In genomic region chr3:89512225-89512624, GRCm38 (mm10) we compare ENCODE assay signal across 9 mouse cellular contexts. TPM values are rescaled to one million over a fixed set of nuclear protein-coding genes. Genes with fewer than 3 reads are reported as not detected.
DNase-seq lines count a peak whose midpoint lies in the region; ATAC-seq and TF ChIP-seq lines count a peak whose summit lies in the region.
"Had no signal": no experiment of that assay in that cellular context is flagged by ENCODE, and none has a peak within 500 bp of the region (broad histone marks: within the 10 kb centered on the region; RNA-seq: fewer than 3 reads in every experiment).

No protein-coding gene starts in this region.

- H3K27me3 ChIP-seq in heart, adult 2 months (ENCODE audit: control insufficient read depth, insufficient read depth, low read length) = 0 out of 2 replicates have a peak, but pooled peaks cover 2% of the 10 kb centered on the region
- no peaks in the 10 kb centered on the region; the same call in 1 of the 2 replicates for H3K27me3 ChIP-seq in midbrain, embryonic 11.5 days (ENCODE audit: control insufficient read depth, insufficient read depth, low read length)
- H3K27me3 ChIP-seq in midbrain, embryonic 13.5 days = peaks cover 3% of the 10 kb centered on the region; the same call in 1 of the 2 replicates

- no peak overlapping the region for H3K9ac ChIP-seq in heart, adult 2 months (ENCODE audit: low read depth, low read length)
- H3K9ac ChIP-seq in midbrain, embryonic 11.5 days (ENCODE audit: low read length) = no peak overlapping the region
- H3K9ac ChIP-seq in midbrain, embryonic 13.5 days (replicated peaks) = no peak overlapping the region

- peak; percentile 20 to 36 for DNase-seq in heart, adult 2 months
- DNase-seq in heart, adult 9 months (ENCODE audit: low spot score in 2 of 2) = no peak
- peak; percentile 69 for DNase-seq in midbrain, embryonic 11.5 days (ENCODE audit: low spot score, missing footprints)
- DNase-seq in thymus, postnatal 25 days = peak; percentile 27
- no peak for DNase-seq in urinary bladder, adult 18-20 months (ENCODE audit: low spot score in 2 of 2)
- no peak for DNase-seq in layer of hippocampus, adult 8-10 months (ENCODE audit: low spot score in 2 of 2)
- DNase-seq: layer of hippocampus, adult 9-11 months had no signal

- H3K9me3 ChIP-seq in midbrain, embryonic 11.5 days (ENCODE audit: control insufficient read depth, low read length) = no peaks in the 10 kb centered on the region; the same call in 1 of the 2 replicates
- no peaks in the 10 kb centered on the region for H3K9me3 ChIP-seq in midbrain, embryonic 13.5 days

- no peaks in the 10 kb centered on the region for H3K79me2 ChIP-seq in heart, adult 2 months (replicated peaks; ENCODE audit: control insufficient read depth, insufficient read depth, low read length)

- no peak overlapping the region for H3K27ac ChIP-seq in heart, adult 2 months
- no peak overlapping the region for H3K27ac ChIP-seq in midbrain, embryonic 11.5 days (ENCODE audit: low read depth, low read length)
- no peak overlapping the region for H3K27ac ChIP-seq in midbrain, embryonic 13.5 days
- H3K27ac ChIP-seq in cortical plate, adult 2 months (ENCODE audit: insufficient read depth, low read length) = no peak overlapping the region

- TF ChIP-seq POLR2A in heart, adult 2 months (IDR thresholded peaks at IDR 0.05; ENCODE audit: insufficient read depth, low read depth, low read length) = no peak
- TF ChIP-seq POLR2A in cortical plate, adult 2 months (IDR thresholded peaks at IDR 0.05; ENCODE audit: extremely low read depth, insufficient read depth, low read length) = no peak

- no peak overlapping the region for H3K4me3 ChIP-seq in heart, adult 2 months
- no peak overlapping the region for H3K4me3 ChIP-seq in midbrain, embryonic 11.5 days (ENCODE audit: low read depth, low read length)
- H3K4me3 ChIP-seq in midbrain, embryonic 13.5 days (replicated peaks) = no peak overlapping the region
- H3K4me3 ChIP-seq in cortical plate, adult 2 months (ENCODE audit: insufficient read depth, low read length) = no peak overlapping the region

- H3K4me2 ChIP-seq in midbrain, embryonic 11.5 days = no peak overlapping the region
- H3K4me2 ChIP-seq in midbrain, embryonic 13.5 days (replicated peaks) = no peak overlapping the region

- H3K4me1 ChIP-seq in heart, adult 2 months (ENCODE audit: control insufficient read depth, insufficient read depth, low read length) = no peaks in the 10 kb centered on the region
- peaks cover 10% of the 10 kb centered on the region for H3K4me1 ChIP-seq in midbrain, embryonic 11.5 days (ENCODE audit: control insufficient read depth, insufficient read depth, low read length)
- peaks cover 30% of the 10 kb centered on the region for H3K4me1 ChIP-seq in midbrain, embryonic 13.5 days (replicated peaks)
- no peaks in the 10 kb centered on the region for H3K4me1 ChIP-seq in cortical plate, adult 2 months (ENCODE audit: control insufficient read depth, insufficient read depth, low read length)

- intact Hi-C loops in heart, adult 2 months (cut with DNase I) = loop anchor here (1.0 to 5.0 kb wide), 3 partner anchors 176 to 345 kb away; partner anchors contain the start of gene Ube2q1

- TF ChIP-seq EP300 in heart, adult 2 months (IDR thresholded peaks at IDR 0.05; ENCODE audit: insufficient read depth, low read depth, low read length) = no peak

- WGBS in heart, adult 2 months = 90% methylated on average over 2 of the region's 2 CpGs
- WGBS in midbrain, embryonic 11.5 days = 83% methylated on average over 2 of the region's 2 CpGs
- WGBS in midbrain, embryonic 13.5 days = 90% methylated on average over 2 of the region's 2 CpGs

- ATAC-seq in midbrain, embryonic 11.5 days (ENCODE audit: low FRiP score) = no peak
- no peak for ATAC-seq in midbrain, embryonic 13.5 days

- peak; percentile 72 for TF ChIP-seq CTCF in heart, adult 2 months (IDR thresholded peaks at IDR 0.05)
- peak; percentile 53 for TF ChIP-seq CTCF in cortical plate, adult 2 months (IDR thresholded peaks at IDR 0.05; ENCODE audit: extremely low read depth, insufficient read depth, low read length)

- no peaks in the 10 kb centered on the region for H3K36me3 ChIP-seq in heart, adult 2 months (ENCODE audit: control insufficient read depth, insufficient read depth, low read length)
- H3K36me3 ChIP-seq in midbrain, embryonic 11.5 days (ENCODE audit: control insufficient read depth, insufficient read depth, low read length) = no peaks in the 10 kb centered on the region
- no peaks in the 10 kb centered on the region for H3K36me3 ChIP-seq in midbrain, embryonic 13.5 days

RNA-seq across cellular contexts. Expression of gene Kcnn3, which starts 7.7 kb away (rescaled TPM):
- total RNA-seq in heart, adult 2 months (2021) = 1 to 10 TPM; 2.0 to 3.3 TPM
- polyA plus RNA-seq in heart, adult 2 months (2012; rRNA removed) = 0.84 and 2.0 TPM in 2 replicates
- polyA plus RNA-seq in midbrain, embryonic 11.5 days (2014; fragmentation: Nextera tagmentation; extraction: Ambion mirVana) = 1.3 and 1.4 TPM in 2 replicates
- polyA plus RNA-seq in midbrain, embryonic 13.5 days (2015; fragmentation: Nextera tagmentation; extraction: Ambion mirVana) = 4.4 and 5.0 TPM in 2 replicates
- polyA plus RNA-seq in cortical plate, adult 2 months (2012; rRNA removed) = 9.5 and 10.9 TPM in 2 replicates
- total RNA-seq in layer of hippocampus, adult 8-10 months (2022) = 10 to 100 TPM; 21.9 to 26.5 (median 25.8) TPM

RNA-seq across cellular contexts. Expression of gene Pmvk, which starts 57.9 kb away (rescaled TPM):
- 1 to 10 TPM; 6.7 to 7.5 TPM for total RNA-seq in heart, adult 2 months (2021)
- polyA plus RNA-seq in heart, adult 2 months (2012; rRNA removed) = 14.8 and 21.5 TPM in 2 replicates
- 67.1 and 69.7 TPM in 2 replicates for polyA plus RNA-seq in midbrain, embryonic 11.5 days (2014; fragmentation: Nextera tagmentation; extraction: Ambion mirVana)
- polyA plus RNA-seq in midbrain, embryonic 13.5 days (2015; fragmentation: Nextera tagmentation; extraction: Ambion mirVana) = 99.9 and 104 TPM in 2 replicates
- polyA plus RNA-seq in cortical plate, adult 2 months (2012; rRNA removed) = 71.8 and 71.9 TPM in 2 replicates
- 10 to 100 TPM; 29.5 to 33.7 (median 31.3) TPM for total RNA-seq in layer of hippocampus, adult 8-10 months (2022)

Comparison
In these comparisons a context has a peak if more than half of its experiments do, and no peak if none do; other contexts are left out.
1. DNase-seq: peak in heart, adult 2 months (2 of 2), midbrain, embryonic 11.5 days (single experiment) and thymus, postnatal 25 days (single experiment); none in heart, adult 9 months (0 of 2), urinary bladder, adult 18-20 months (0 of 2) and layer of hippocampus, adult 8-10 months (0 of 2).